Mouse (Mus musculus) embryo, embryonic 11 days (tissue): ENCODE results near the gene Rhov.

Source experiments
- DNase-seq: peaks from one replicate; pipeline ENCODE4 v3.0.0-alpha.2; 2015

The Rhov gene

GRCm38 (mm10) chr2:119236682-119237209 is 34.3 kb downstream of the Rhov start:
- peak; percentile 11 for DNase-seq

- DNase-seq, result no peak
Observed at GRCm38 (mm10) chr2:119229775-119230704, 41.0 kb downstream of the Rhov start, which contains the start of gene Ppp1r14d. Gene Ppp1r14d (minus strand): TSS chr2:119229906.
